Mouse (Mus musculus) midbrain, embryonic 15.5 days (tissue): ENCODE measurements at regions not wholly inside any gene's neighbourhood (a gene's known extent, or its start where the extent isn't known, plus 50 kb on each side); places are given as distances from the start of the nearest gene placed in this dataset.

ENCODE experiments used
- ATAC-seq: fragments of 200-750 bp; cut with Nextera tagmentation; replicated peaks from 2 replicates; pipeline ENCODE4 v1.8.0; 2017; ENCODE audit warnings: moderate TSS enrichment
- H3K27ac ChIP-seq: fragments of 300-500 bp; sonication (generic); 2 replicates; pipeline ENCODE4 v1.5.1; 2015; ENCODE audit warnings: mild to moderate bottlenecking, inconsistent platforms
- H3K27me3 ChIP-seq: fragments of 300-500 bp; sonication (generic); replicated peaks from 2 replicates; pipeline ENCODE4 v1.6.1; 2015; ENCODE audit warnings: inconsistent platforms
- H3K36me3 ChIP-seq: fragments of 300-500 bp; sonication (generic); replicated peaks from 2 replicates; pipeline ENCODE4 v1.6.1; 2015; ENCODE audit warnings: inconsistent platforms
- H3K4me1 ChIP-seq: fragments of 300-500 bp; sonication (generic); 2 replicates; pipeline ENCODE4 v1.6.1; 2015; ENCODE audit warnings: inconsistent platforms
- H3K4me2 ChIP-seq: fragments of 300-500 bp; sonication (generic); 2 replicates; pipeline ENCODE4 v1.6.1; 2015; ENCODE audit warnings: inconsistent platforms, mild to moderate bottlenecking, moderate library complexity
- H3K4me3 ChIP-seq: fragments of 300-500 bp; sonication (generic); 2 replicates; pipeline ENCODE4 v1.5.1; 2015; ENCODE audit warnings: mild to moderate bottlenecking, inconsistent platforms
- H3K9ac ChIP-seq: fragments of 300-500 bp; sonication (generic); 2 replicates; pipeline ENCODE4 v1.6.1; 2015; ENCODE audit warnings: mild to moderate bottlenecking, inconsistent platforms
- H3K9me3 ChIP-seq: fragments of 300-500 bp; sonication (generic); 2 replicates; pipeline ENCODE4 v1.6.1; 2016; ENCODE audit warnings: inconsistent platforms
- WGBS: fragments of 180-500 bp; shearing (Covaris S2); methylation state at CpG from one replicate; pipeline ENCODE4 v1.1.7; 2015; ENCODE audit warnings: mixed read lengths; 5-methylcytosine and 5-hydroxymethylcytosine counted together

- H3K4me2 ChIP-seq: no peak overlapping the region
- WGBS: 78% methylated on average over 5 of the region's 5 CpGs
Observed at GRCm38 (mm10) chr7:72715401-72715800, 409.0 kb upstream of the Mctp2 start.

GRCm38 (mm10) chr7:72716051-72716450 lies 409.6 kb upstream of the Mctp2 start:
- H3K9ac ChIP-seq: no peak overlapping the region
- no peak overlapping the region for H3K4me3 ChIP-seq
- no peak overlapping the region for H3K4me2 ChIP-seq
- no peaks in the 10 kb centered on the region for H3K9me3 ChIP-seq
- no peak overlapping the region for H3K27ac ChIP-seq
- no peaks in the 10 kb centered on the region for H3K27me3 ChIP-seq
- ATAC-seq: no peak
- no peaks in the 10 kb centered on the region for H3K4me1 ChIP-seq
- H3K36me3 ChIP-seq: no peaks in the 10 kb centered on the region
- 76% methylated on average over 1 of the region's 1 CpGs for WGBS

More at GRCm38 (mm10) chr7:72715401-72715800, 409.0 kb upstream of the Mctp2 start:
- H3K9me3 ChIP-seq: no peaks in the 10 kb centered on the region
- no peak overlapping the region for H3K4me3 ChIP-seq
- ATAC-seq: no peak
- no peaks in the 10 kb centered on the region for H3K27me3 ChIP-seq
- no peak overlapping the region for H3K9ac ChIP-seq
- no peaks in the 10 kb centered on the region for H3K36me3 ChIP-seq
- H3K27ac ChIP-seq: no peak overlapping the region
- H3K4me1 ChIP-seq: no peaks in the 10 kb centered on the region

- Histone ChIP-seq H3K4me2 (no peak overlapping the region), H3K9me3 (no peaks in the 10 kb centered on the region), H3K36me3 (no peaks in the 10 kb centered on the region), H3K4me1 (no peaks in the 10 kb centered on the region), H3K27me3 (no peaks in the 10 kb centered on the region), H3K27ac (no peak overlapping the region), H3K9ac (no peak overlapping the region), H3K4me3 (no peak overlapping the region)
- no peak for ATAC-seq
- 76% methylated on average over 9 of the region's 9 CpGs for WGBS
Observed at GRCm38 (mm10) chr7:72726214-72726854, 419.9 kb upstream of the Mctp2 start.

- ATAC-seq: peak; percentile 50; the same call in 1 of the 2 replicates
Observed at GRCm38 (mm10) chr7:72737792-72738191, 431.4 kb upstream of the Mctp2 start.

GRCm38 (mm10) chr7:72738324-72738944 lies 432.0 kb upstream of the Mctp2 start:
- H3K27ac ChIP-seq: peak overlapping the region; percentile 37; the same call in 1 of the 2 replicates
- no peak overlapping the region for H3K4me2 ChIP-seq
- peak; percentile 70 for ATAC-seq
- 24% methylated on average over 13 of the region's 13 CpGs for WGBS
- no peaks in the 10 kb centered on the region for H3K36me3 ChIP-seq
- peaks cover 17% of the 10 kb centered on the region for H3K4me1 ChIP-seq
- no peak overlapping the region for H3K4me3 ChIP-seq
- no peaks in the 10 kb centered on the region for H3K27me3 ChIP-seq
- no peaks in the 10 kb centered on the region for H3K9me3 ChIP-seq
- no peak overlapping the region for H3K9ac ChIP-seq

More at GRCm38 (mm10) chr7:72737792-72738191, 431.4 kb upstream of the Mctp2 start:
- Histone ChIP-seq H3K9me3 (no peaks in the 10 kb centered on the region), H3K27me3 (no peaks in the 10 kb centered on the region), H3K4me3 (no peak overlapping the region), H3K4me2 (no peak overlapping the region), H3K4me1 (peaks cover 17% of the 10 kb centered on the region), H3K27ac (peak overlapping the region; percentile 37; the same call in 1 of the 2 replicates), H3K36me3 (no peaks in the 10 kb centered on the region), H3K9ac (no peak overlapping the region)
- 30% methylated on average over 8 of the region's 8 CpGs for WGBS

- no peak overlapping the region for H3K4me3 ChIP-seq
- no peaks in the 10 kb centered on the region for H3K9me3 ChIP-seq
- no peak for ATAC-seq
- H3K9ac ChIP-seq: no peak overlapping the region
- WGBS: 77% methylated on average over 2 of the region's 2 CpGs
- no peaks in the 10 kb centered on the region for H3K36me3 ChIP-seq
- H3K4me2 ChIP-seq: no peak overlapping the region
- no peak overlapping the region for H3K27ac ChIP-seq
- H3K4me1 ChIP-seq: peaks cover 17% of the 10 kb centered on the region
- no peaks in the 10 kb centered on the region for H3K27me3 ChIP-seq
Observed at GRCm38 (mm10) chr7:72742376-72742775, 436.0 kb upstream of the Mctp2 start.

- Histone ChIP-seq H3K27ac (no peak overlapping the region), H3K4me1 (peaks cover 7% of the 10 kb centered on the region; the same call in 1 of the 2 replicates), H3K9me3 (no peaks in the 10 kb centered on the region), H3K4me3 (no peak overlapping the region), H3K36me3 (no peaks in the 10 kb centered on the region), H3K27me3 (no peaks in the 10 kb centered on the region), H3K9ac (no peak overlapping the region), H3K4me2 (no peak overlapping the region)
- no peak for ATAC-seq
- WGBS: 59% methylated on average over 10 of the region's 10 CpGs
Observed at GRCm38 (mm10) chr7:72751501-72751917, 445.1 kb upstream of the Mctp2 start.

- WGBS: 50% methylated on average over 3 of the region's 3 CpGs
- Histone ChIP-seq H3K4me3 (no peak overlapping the region), H3K27me3 (no peaks in the 10 kb centered on the region), H3K9ac (no peak overlapping the region), H3K4me2 (no peak overlapping the region), H3K4me1 (peaks cover 7% of the 10 kb centered on the region; the same call in 1 of the 2 replicates), H3K9me3 (no peaks in the 10 kb centered on the region), H3K27ac (no peak overlapping the region), H3K36me3 (no peaks in the 10 kb centered on the region)
- no peak for ATAC-seq
Observed at GRCm38 (mm10) chr7:72753053-72753559, 446.7 kb upstream of the Mctp2 start.

- H3K27me3 ChIP-seq: no peaks in the 10 kb centered on the region
- no peak overlapping the region for H3K27ac ChIP-seq
- WGBS: 68% methylated on average over 1 of the region's 1 CpGs
- H3K4me3 ChIP-seq: no peak overlapping the region
- H3K36me3 ChIP-seq: no peaks in the 10 kb centered on the region
- H3K9ac ChIP-seq: no peak overlapping the region
- no peak overlapping the region for H3K4me2 ChIP-seq
- no peaks in the 10 kb centered on the region for H3K9me3 ChIP-seq
- no peak for ATAC-seq
- H3K4me1 ChIP-seq: no peaks in the 10 kb centered on the region
Observed at GRCm38 (mm10) chr7:72762711-72763110, 456.3 kb upstream of the Mctp2 start.

- Histone ChIP-seq H3K36me3 (no peaks in the 10 kb centered on the region), H3K27me3 (no peaks in the 10 kb centered on the region), H3K27ac (no peak overlapping the region), H3K4me2 (no peak overlapping the region), H3K9ac (no peak overlapping the region), H3K4me1 (no peaks in the 10 kb centered on the region), H3K9me3 (no peaks in the 10 kb centered on the region), H3K4me3 (no peak overlapping the region)
- no peak for ATAC-seq
- WGBS: 79% methylated on average over 4 of the region's 4 CpGs
Observed at GRCm38 (mm10) chr7:72768705-72769104, 462.3 kb upstream of the Mctp2 start.

GRCm38 (mm10) chr7:72774031-72774770 lies 467.8 kb upstream of the Mctp2 start:
- Histone ChIP-seq H3K27ac (peak overlapping the region; percentile 69), H3K27me3 (no peaks in the 10 kb centered on the region), H3K9ac (no peak overlapping the region), H3K4me1 (peaks cover 8% of the 10 kb centered on the region), H3K36me3 (no peaks in the 10 kb centered on the region), H3K4me2 (no peak overlapping the region), H3K9me3 (no peaks in the 10 kb centered on the region), H3K4me3 (no peak overlapping the region)
- ATAC-seq: peak; percentile 90
- 17% methylated on average over 3 of the region's 3 CpGs for WGBS

GRCm38 (mm10) chr7:72774771-72775119 lies 468.3 kb upstream of the Mctp2 start:
- Histone ChIP-seq H3K27ac (peak overlapping the region; percentile 69), H3K4me2 (no peak overlapping the region), H3K4me3 (no peak overlapping the region), H3K4me1 (peaks cover 8% of the 10 kb centered on the region), H3K36me3 (no peaks in the 10 kb centered on the region), H3K9me3 (no peaks in the 10 kb centered on the region), H3K27me3 (no peaks in the 10 kb centered on the region), H3K9ac (no peak overlapping the region)
- WGBS: 21% methylated on average over 3 of the region's 3 CpGs
- no peak for ATAC-seq
